Mouse (Mus musculus): Measurements from ENCODE around the gene Rtel1.
A peak's percentile ranks its signal among the peaks of the same experiment; 100 is the strongest.

The Rtel1 gene

GRCm38 (mm10) chr2:181319248-181320102, at the start of gene Rtel1:
Gene Rtel1, plus strand, starts transcription at chr2:181319739.
- peak; percentile 87 to 89 for DNase-seq

- DNase-seq = no peak
Measured at GRCm38 (mm10) chr2:181272092-181272491, 47.4 kb upstream of the Rtel1 start.

GRCm38 (mm10) chr2:181273829-181274228, 45.7 kb upstream of the Rtel1 start:
- no peak for DNase-seq

GRCm38 (mm10) chr2:181274639-181275038, 44.9 kb upstream of the Rtel1 start:
- DNase-seq = no peak

- DNase-seq = peak; percentile 58 to 84
Measured at GRCm38 (mm10) chr2:181276766-181277165, 42.8 kb upstream of the Rtel1 start.

GRCm38 (mm10) chr2:181277866-181278265, 41.7 kb upstream of the Rtel1 start:
- DNase-seq = no peak

- no peak for DNase-seq
Measured at GRCm38 (mm10) chr2:181279968-181280367, 39.6 kb upstream of the Rtel1 start.

GRCm38 (mm10) chr2:181286629-181287337, 32.8 kb upstream of the Rtel1 start:
- no peak for DNase-seq

GRCm38 (mm10) chr2:181287338-181287957, 32.1 kb upstream of the Rtel1 start:
- peak; percentile 82 to 93 for DNase-seq

GRCm38 (mm10) chr2:181287958-181288350, 31.6 kb upstream of the Rtel1 start, which contains the start of gene Gmeb2:
Gene Gmeb2, minus strand, starts transcription at chr2:181288035.
- DNase-seq = peak; percentile 95 to 98

- peak in 1 of 2 experiments; percentile 32 for DNase-seq
Measured at GRCm38 (mm10) chr2:181288691-181289090, 30.8 kb upstream of the Rtel1 start.

GRCm38 (mm10) chr2:181290937-181291336, 28.6 kb upstream of the Rtel1 start:
- DNase-seq = no peak

GRCm38 (mm10) chr2:181302041-181302440, 17.5 kb upstream of the Rtel1 start:
- peak in 1 of 2 experiments; percentile 18 for DNase-seq

- no peak for DNase-seq
Measured at GRCm38 (mm10) chr2:181304944-181305343, 14.6 kb upstream of the Rtel1 start.

GRCm38 (mm10) chr2:181307144-181307804, 12.3 kb upstream of the Rtel1 start:
- peak; percentile 66 to 74 for DNase-seq

- DNase-seq = no peak
Measured at GRCm38 (mm10) chr2:181312435-181312834, 7.1 kb upstream of the Rtel1 start.

GRCm38 (mm10) chr2:181313006-181313343, 6.6 kb upstream of the Rtel1 start:
- no peak for DNase-seq

GRCm38 (mm10) chr2:181313344-181314079, 6.0 kb upstream of the Rtel1 start:
- DNase-seq = no peak

GRCm38 (mm10) chr2:181314080-181314810, 5.3 kb upstream of the Rtel1 start, which contains the start of gene Stmn3:
Gene Stmn3, minus strand, starts transcription at chr2:181314500.
- peak; percentile 51 to 69 for DNase-seq

- no peak for DNase-seq
Measured at GRCm38 (mm10) chr2:181320103-181320499, 562 bp downstream of the Rtel1 start.

GRCm38 (mm10) chr2:181322136-181322535, 2.6 kb downstream of the Rtel1 start:
- DNase-seq = no peak
